Mouse (Mus musculus): ENCODE measurements around the gene Sprn.
"Not testable (repeated sequence)": the region's sequence is repeated elsewhere in the genome, so short reads cannot be mapped to it uniquely, and the experiment has no call there.

The Sprn gene

GRCm38 (mm10) chr7:140144550-140144949, 10.1 kb downstream of the Sprn start:
- DNase-seq (ENCODE audit: low read depth, low spot score), result no peak

- no peak for DNase-seq (ENCODE audit: low read depth, low spot score)
Observed at GRCm38 (mm10) chr7:140141350-140141749, 13.3 kb downstream of the Sprn start.

- no peak for DNase-seq (ENCODE audit: low read depth, low spot score)
Observed at GRCm38 (mm10) chr7:140138021-140138310, 16.7 kb downstream of the Sprn start.

GRCm38 (mm10) chr7:140137135-140138020, 17.3 kb downstream of the Sprn start, which contains the start of gene Mtg1:
Gene Mtg1 (plus strand): TSS chr7:140137564.
- DNase-seq (ENCODE audit: low read depth, low spot score), result peak; percentile 83

- DNase-seq (ENCODE audit: low read depth, low spot score), result no peak
Observed at GRCm38 (mm10) chr7:140135106-140135770, 19.4 kb downstream of the Sprn start.

GRCm38 (mm10) chr7:140134033-140134432, 20.6 kb downstream of the Sprn start:
- not testable (repeated sequence) for DNase-seq (ENCODE audit: low read depth, low spot score)

GRCm38 (mm10) chr7:140132184-140132583, 22.5 kb downstream of the Sprn start:
- not testable (repeated sequence) for DNase-seq (ENCODE audit: low read depth, low spot score)

GRCm38 (mm10) chr7:140127911-140128310, 26.8 kb downstream of the Sprn start:
- no peak for DNase-seq (ENCODE audit: low read depth, low spot score)

- DNase-seq (ENCODE audit: low read depth, low spot score), result no peak
Observed at GRCm38 (mm10) chr7:140126934-140127333, 27.7 kb downstream of the Sprn start.

GRCm38 (mm10) chr7:140126022-140126350, 28.7 kb downstream of the Sprn start:
- DNase-seq (ENCODE audit: low read depth, low spot score), result no peak

- peak; percentile 70 for DNase-seq (ENCODE audit: low read depth, low spot score)
Observed at GRCm38 (mm10) chr7:140125278-140126021, 29.2 kb downstream of the Sprn start.

- DNase-seq (ENCODE audit: low read depth, low spot score), result no peak
Observed at GRCm38 (mm10) chr7:140124382-140124781, 30.3 kb downstream of the Sprn start.

GRCm38 (mm10) chr7:140122765-140123164, 31.9 kb downstream of the Sprn start:
- DNase-seq (ENCODE audit: low read depth, low spot score), result no peak

- no peak for DNase-seq (ENCODE audit: low read depth, low spot score)
Observed at GRCm38 (mm10) chr7:140121338-140121910, 33.3 kb downstream of the Sprn start.

- DNase-seq (ENCODE audit: low read depth, low spot score), result no peak
Observed at GRCm38 (mm10) chr7:140120484-140120883, 34.2 kb downstream of the Sprn start.

- no peak for DNase-seq (ENCODE audit: low read depth, low spot score)
Observed at GRCm38 (mm10) chr7:140116329-140117054, 38.2 kb downstream of the Sprn start, which contains the start of gene Echs1. Gene Echs1 (minus strand): TSS chr7:140116476.

- no peak for DNase-seq (ENCODE audit: low read depth, low spot score)
Observed at GRCm38 (mm10) chr7:140115583-140116328, 38.9 kb downstream of the Sprn start, which contains the start of gene Paox. Gene Paox (plus strand): TSS chr7:140115799.

GRCm38 (mm10) chr7:140111943-140112342, 42.7 kb downstream of the Sprn start:
- DNase-seq (ENCODE audit: low read depth, low spot score), result no peak

- no peak for DNase-seq (ENCODE audit: low read depth, low spot score)
Observed at GRCm38 (mm10) chr7:140104009-140104408, 50.7 kb downstream of the Sprn start.
